Mouse (Mus musculus): ENCODE data around the gene Ttc30a2.

DNA sequence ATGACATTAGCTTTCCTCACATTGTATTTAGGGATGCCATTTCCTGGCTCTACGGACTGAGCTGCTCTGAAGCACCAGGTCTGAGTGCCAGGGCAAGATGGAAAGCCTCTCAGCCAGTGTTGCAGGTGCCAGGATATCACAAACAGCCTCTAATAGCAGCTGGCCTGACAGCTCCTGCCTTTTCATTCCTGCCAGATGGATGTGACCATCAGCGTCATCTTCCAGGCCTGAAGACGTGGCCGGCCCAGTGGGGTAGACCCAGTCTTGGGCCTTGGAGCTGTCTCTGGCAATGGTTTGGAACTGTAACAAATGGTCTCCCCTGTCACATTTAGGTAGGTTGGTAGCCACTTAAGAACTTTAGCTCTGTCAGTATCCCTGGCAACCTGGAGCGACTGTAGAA lies 24.6 kb downstream of the Ttc30a2 start:
- TF ChIP-seq CTCF (conservative IDR thresholded peaks at IDR 0.05; ENCODE audit: low read length), result no peak
- no peak for TF ChIP-seq NANOG (IDR thresholded peaks at IDR 0.05; ENCODE audit: borderline replicate concordance, low read length)
- no peak for TF ChIP-seq POU5F1 (IDR thresholded peaks at IDR 0.05; ENCODE audit: borderline replicate concordance, low read length)
